Mouse (Mus musculus) spleen, adult 2 months (tissue): Measurements from ENCODE around the gene Sirt2. TPM values are rescaled to one million over a fixed set of nuclear protein-coding genes. Genes with fewer than 3 reads are reported as not detected.

ENCODE experiments used
- DNase-seq, 2 experiments: peaks; one replicate each; pipeline versions ENCODE4 v3.0.0 to v3.0.0-alpha.2; 2012 to 2021; ENCODE audit warnings: low spot score in 2 of 2, low read depth in 1 of 2
- H3K27ac ChIP-seq: fragments of 200-500 bp; 2 replicates; pipeline ENCODE4 v1.5.1; 2012; ENCODE audit warnings: low read length, inconsistent platforms; ENCODE audit not compliant: insufficient read depth
- H3K27me3 ChIP-seq: fragments of 200-500 bp; 2 replicates; pipeline ENCODE4 v1.6.1; 2012; ENCODE audit warnings: mild to moderate bottlenecking, moderate library complexity, low read length, inconsistent platforms; ENCODE audit not compliant: control insufficient read depth, insufficient read depth
- H3K36me3 ChIP-seq: fragments of 200-500 bp; 2 replicates; pipeline ENCODE4 v1.6.1; 2012; ENCODE audit warnings: mild to moderate bottlenecking, low read length, inconsistent platforms; ENCODE audit not compliant: control insufficient read depth, insufficient read depth
- H3K4me1 ChIP-seq: fragments of 200-500 bp; 2 replicates; pipeline ENCODE4 v1.6.1; 2011; ENCODE audit warnings: inconsistent platforms; ENCODE audit not compliant: control insufficient read depth, insufficient read depth, insufficient read length
- H3K4me3 ChIP-seq: fragments of 200-500 bp; 2 replicates; pipeline ENCODE4 v1.5.1; 2011; ENCODE audit warnings: mild to moderate bottlenecking, inconsistent platforms; ENCODE audit not compliant: insufficient read depth, insufficient read length; ENCODE audit errors: extremely low read depth
- CTCF ChIP-seq: fragments of 200-500 bp; IDR thresholded peaks from 2 replicates; pipeline ENCODE4 v1.5.1; 2011; ENCODE audit warnings: mild to moderate bottlenecking, inconsistent platforms; ENCODE audit not compliant: insufficient read depth, insufficient read length, insufficient replicate concordance; ENCODE audit errors: extremely low read depth
- POLR2A ChIP-seq: fragments of 200-500 bp; IDR thresholded peaks from 2 replicates; pipeline ENCODE4 v1.6.1; 2011; ENCODE audit warnings: low read depth, low read length, inconsistent platforms
- whole genome bisulfite sequencing: fragments of 180-500 bp; shearing (Covaris S2); methylation state at CpG from one replicate; pipeline ENCODE4 v1.1.7; 2018; 5-methylcytosine and 5-hydroxymethylcytosine counted together
- polyA plus RNA-seq: library from polyadenylated mRNA; depleted of rRNA; stranded (reverse); fragments of >200 nt; gene quantifications from 2 replicates; pipeline ENCODE4 v1.2.3, GENCODE M21; 2012

Sirt2 gene
- polyA plus RNA-seq, 1 experiment, result 48.4 TPM

GRCm38 (mm10) chr7:28774164-28774563, 7.6 kb downstream of the Sirt2 start:
- Histone ChIP-seq H3K27me3 (no peaks in the 10 kb centered on the region), H3K27ac (no peak overlapping the region), H3K4me1 (no peaks in the 10 kb centered on the region), H3K36me3 (peaks cover 10% of the 10 kb centered on the region), H3K4me3 (no peak overlapping the region)
- DNase-seq, result no peak
- WGBS, result 92% methylated on average over 12 of the region's 12 CpGs
- TF ChIP-seq POLR2A (no peak), CTCF (no peak)

DNA sequence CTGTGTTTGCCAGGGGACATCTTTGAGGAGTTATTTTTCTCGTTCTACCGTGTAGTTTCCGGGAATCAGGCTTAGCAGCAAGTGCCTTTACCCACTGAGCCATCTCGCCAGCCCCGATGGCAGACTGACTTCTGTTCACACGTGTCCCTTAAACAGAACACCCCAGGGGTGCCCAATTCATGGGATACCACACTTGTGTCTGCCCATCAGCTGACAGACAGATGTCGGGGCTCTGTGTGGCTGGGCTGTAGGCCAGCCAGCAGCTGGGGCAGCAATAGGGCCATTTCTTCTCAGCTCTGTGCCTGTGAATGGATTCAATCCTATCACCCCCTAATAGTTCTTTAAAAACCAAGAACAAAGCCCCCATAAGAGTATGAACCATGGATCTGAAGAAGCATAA, 8.6 kb downstream of the Sirt2 start:
- Histone ChIP-seq H3K36me3 (peaks cover 10% of the 10 kb centered on the region), H3K27me3 (no peaks in the 10 kb centered on the region), H3K27ac (no peak overlapping the region), H3K4me1 (peaks cover under 1% of the 10 kb centered on the region; the same call in 1 of the 2 replicates), H3K4me3 (no peak overlapping the region)
- 91% methylated on average over 7 of the region's 7 CpGs for WGBS
- DNase-seq, result no peak
- TF ChIP-seq POLR2A (no peak), CTCF (no peak)

GRCm38 (mm10) chr7:28778825-28779224, 12.3 kb downstream of the Sirt2 start:
- DNase-seq, result no peak
- TF ChIP-seq CTCF (no peak), POLR2A (no peak)
- Histone ChIP-seq H3K27me3 (no peaks in the 10 kb centered on the region), H3K4me1 (peaks cover 17% of the 10 kb centered on the region; the same call in 1 of the 2 replicates), H3K4me3 (no peak overlapping the region), H3K36me3 (peaks cover 8% of the 10 kb centered on the region), H3K27ac (no peak overlapping the region)
- WGBS, result 90% methylated on average over 9 of the region's 9 CpGs

GRCm38 (mm10) chr7:28780067-28780658, 13.6 kb downstream of the Sirt2 start:
- peaks cover 21% of the 10 kb centered on the region; the same call in 1 of the 2 replicates for H3K4me1 ChIP-seq
- H3K36me3 ChIP-seq, result peaks cover 6% of the 10 kb centered on the region
- peak overlapping the region; percentile 27; the same call in 1 of the 2 replicates for H3K4me3 ChIP-seq
- WGBS, result 28% methylated on average over 6 of the region's 6 CpGs
- DNase-seq, result peak; percentile 75 to 89
- TF ChIP-seq POLR2A (no peak), CTCF (peak; percentile 80)
- H3K27ac ChIP-seq, result peak overlapping the region; percentile 70
- H3K27me3 ChIP-seq, result no peaks in the 10 kb centered on the region

- H3K4me3 ChIP-seq, result peak overlapping the region; percentile 39
- peaks cover 27% of the 10 kb centered on the region; the same call in 1 of the 2 replicates for H3K4me1 ChIP-seq
- peaks cover 1% of the 10 kb centered on the region for H3K36me3 ChIP-seq
- peak overlapping the region; percentile 70 for H3K27ac ChIP-seq
- no peaks in the 10 kb centered on the region for H3K27me3 ChIP-seq
- no peak for TF ChIP-seq CTCF
- peak; percentile 9; the same call in 1 of the 2 replicates for TF ChIP-seq POLR2A
- peak in 1 of 2 experiments; percentile 53 for DNase-seq
- WGBS, result 5% methylated on average over 7 of the region's 7 CpGs
Measured at GRCm38 (mm10) chr7:28780857-28781256, 14.3 kb downstream of the Sirt2 start.

DNA sequence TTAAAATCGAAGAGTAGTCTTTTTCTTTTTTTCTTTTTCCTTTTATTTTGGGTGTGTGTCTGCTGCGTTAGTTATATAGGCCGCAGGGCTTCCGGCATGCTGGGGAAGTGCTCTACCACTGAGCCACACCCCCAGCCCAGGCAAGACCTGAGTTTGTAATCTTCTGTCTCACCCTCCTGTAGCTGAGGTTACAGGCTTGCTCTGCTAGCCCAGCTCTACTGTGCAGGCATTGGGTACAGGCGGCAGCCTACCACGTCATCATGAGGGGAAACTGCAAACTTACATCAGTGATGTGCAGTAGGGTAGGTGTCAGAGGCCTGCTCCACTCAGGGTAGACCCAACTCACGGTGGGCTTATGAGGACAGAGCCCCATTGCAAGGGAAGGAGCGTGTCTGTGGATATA, 14.7 kb downstream of the Sirt2 start:
- H3K4me3 ChIP-seq, result peak overlapping the region; percentile 39; the same call in 1 of the 2 replicates
- H3K4me1 ChIP-seq, result peaks cover 27% of the 10 kb centered on the region; the same call in 1 of the 2 replicates
- DNase-seq, result peak; percentile 74 to 76
- H3K27me3 ChIP-seq, result no peaks in the 10 kb centered on the region
- WGBS, result 27% methylated on average over 8 of the region's 8 CpGs
- TF ChIP-seq CTCF (no peak), POLR2A (no peak)
- peaks cover 1% of the 10 kb centered on the region; the same call in 1 of the 2 replicates for H3K36me3 ChIP-seq
- peak overlapping the region; percentile 70 for H3K27ac ChIP-seq

GRCm38 (mm10) chr7:28785161-28785560, 18.6 kb downstream of the Sirt2 start:
- TF ChIP-seq CTCF (no peak), POLR2A (no peak)
- no peak overlapping the region for H3K27ac ChIP-seq
- H3K4me3 ChIP-seq, result no peak overlapping the region
- H3K4me1 ChIP-seq, result peaks cover 50% of the 10 kb centered on the region
- no peaks in the 10 kb centered on the region for H3K27me3 ChIP-seq
- no peak for DNase-seq
- no peaks in the 10 kb centered on the region for H3K36me3 ChIP-seq
- WGBS, result 59% methylated on average over 5 of the region's 5 CpGs
